Mouse (Mus musculus) forebrain, embryonic 15.5 days (tissue): ENCODE data around the gene Ltbr. TPM values are rescaled to one million over a fixed set of nuclear protein-coding genes. Genes with fewer than 3 reads are reported as not detected.

Experiments used
- ATAC-seq: fragments of 200-750 bp; cut with Nextera tagmentation; replicated peaks from 2 replicates; pipeline ENCODE4 v1.8.0; 2017; ENCODE audit warnings: mild to moderate bottlenecking, moderate TSS enrichment, moderate library complexity
- H3K27ac ChIP-seq: fragments of 300-500 bp; sonication (generic); replicated peaks from 2 replicates; pipeline ENCODE4 v1.5.1; 2015; ENCODE audit warnings: mild to moderate bottlenecking, inconsistent platforms
- H3K27me3 ChIP-seq: fragments of 300-500 bp; sonication (generic); 2 replicates; pipeline ENCODE4 v1.6.1; 2015; ENCODE audit warnings: inconsistent platforms
- H3K36me3 ChIP-seq: fragments of 300-500 bp; sonication (generic); 2 replicates; pipeline ENCODE4 v1.6.1; 2015; ENCODE audit warnings: mild to moderate bottlenecking, inconsistent platforms
- H3K4me1 ChIP-seq: fragments of 300-500 bp; sonication (generic); 2 replicates; pipeline ENCODE4 v1.6.1; 2015; ENCODE audit warnings: inconsistent platforms
- H3K4me2 ChIP-seq: fragments of 300-500 bp; sonication (generic); replicated peaks from 2 replicates; pipeline ENCODE4 v1.6.1; 2015; ENCODE audit warnings: mild to moderate bottlenecking, inconsistent platforms
- H3K4me3 ChIP-seq: fragments of 300-500 bp; sonication (generic); 2 replicates; pipeline ENCODE4 v1.5.1; 2015; ENCODE audit warnings: mild to moderate bottlenecking, inconsistent platforms
- H3K9ac ChIP-seq: fragments of 300-500 bp; sonication (generic); replicated peaks from 2 replicates; pipeline ENCODE4 v1.6.1; 2015; ENCODE audit warnings: mild to moderate bottlenecking, inconsistent platforms
- H3K9me3 ChIP-seq: fragments of 300-500 bp; sonication (generic); 2 replicates; pipeline ENCODE4 v1.6.1; 2016; ENCODE audit warnings: inconsistent platforms
- WGBS: fragments of 180-500 bp; shearing (Covaris S2); methylation state at CpG from one replicate; pipeline ENCODE4 v1.1.7; 2015; ENCODE audit warnings: mixed read lengths; 5-methylcytosine and 5-hydroxymethylcytosine counted together
- polyA plus RNA-seq: library from polyadenylated mRNA; unstranded; fragments of >200 nt; fragmentation: Nextera tagmentation; extraction: Ambion mirVana; gene quantifications from 2 replicates; pipeline ENCODE4 v1.2.1, GENCODE M21; 2015

The Ltbr gene
- polyA plus RNA-seq, 1 experiment from 2014 or later, result 11.5 TPM

GRCm38 (mm10) chr6:125352811-125353210 is 39.1 kb upstream of the Ltbr start:
- no peak for ATAC-seq
- H3K9ac ChIP-seq, result no peak overlapping the region
- no peaks in the 10 kb centered on the region for H3K9me3 ChIP-seq
- no peak overlapping the region for H3K27ac ChIP-seq
- no peak overlapping the region for H3K4me2 ChIP-seq
- H3K4me1 ChIP-seq, result peaks cover 34% of the 10 kb centered on the region
- no peaks in the 10 kb centered on the region for H3K36me3 ChIP-seq
- 71% methylated on average over 4 of the region's 4 CpGs for WGBS
- H3K27me3 ChIP-seq, result no peaks in the 10 kb centered on the region
- no peak overlapping the region for H3K4me3 ChIP-seq

GRCm38 (mm10) chr6:125352046-125352384 is 38.3 kb upstream of the Ltbr start:
- Histone ChIP-seq H3K9ac (no peak overlapping the region), H3K27me3 (no peaks in the 10 kb centered on the region), H3K4me2 (no peak overlapping the region), H3K4me1 (peaks cover 34% of the 10 kb centered on the region), H3K9me3 (no peaks in the 10 kb centered on the region), H3K36me3 (no peaks in the 10 kb centered on the region), H3K27ac (no peak overlapping the region), H3K4me3 (no peak overlapping the region)
- 78% methylated on average over 5 of the region's 5 CpGs for WGBS
- ATAC-seq, result no peak

DNA sequence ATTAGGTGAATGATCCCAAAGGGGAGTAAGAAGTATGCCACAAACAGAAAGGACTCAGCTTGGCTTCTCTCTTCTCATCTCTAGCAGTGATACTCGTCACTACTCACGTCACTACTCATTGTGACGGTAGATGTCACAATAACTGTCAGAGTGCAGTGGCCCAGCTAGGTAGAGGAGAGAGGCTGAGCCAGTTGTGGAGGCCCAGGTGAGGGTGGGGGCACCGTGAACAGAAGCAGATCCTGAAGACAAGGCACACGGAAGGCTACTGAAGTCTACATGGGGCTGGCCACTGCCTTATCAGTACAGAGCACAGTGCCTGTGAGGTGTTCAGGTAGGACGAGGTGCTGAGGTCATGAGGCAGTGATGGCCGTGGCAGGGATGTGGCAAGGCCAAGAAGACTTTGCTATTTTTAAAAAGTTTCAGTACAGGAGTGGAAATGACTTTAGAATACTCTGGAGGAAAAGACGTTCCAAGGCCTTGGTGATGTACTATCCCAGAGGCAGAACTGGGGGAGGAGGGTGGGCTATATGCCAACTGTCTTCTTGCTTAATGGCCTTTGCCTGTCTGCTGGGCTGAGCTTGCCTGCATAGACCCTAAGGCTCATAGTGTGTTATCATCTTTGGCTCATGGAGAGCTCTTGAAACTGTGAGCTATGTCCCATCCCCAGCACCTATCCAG is 37.8 kb upstream of the Ltbr start:
- no peak overlapping the region for H3K9ac ChIP-seq
- no peak overlapping the region for H3K4me2 ChIP-seq
- H3K9me3 ChIP-seq, result no peaks in the 10 kb centered on the region
- WGBS, result 73% methylated on average over 8 of the region's 8 CpGs
- no peak overlapping the region for H3K27ac ChIP-seq
- no peak for ATAC-seq
- peaks cover 34% of the 10 kb centered on the region for H3K4me1 ChIP-seq
- H3K36me3 ChIP-seq, result no peaks in the 10 kb centered on the region
- no peaks in the 10 kb centered on the region for H3K27me3 ChIP-seq
- H3K4me3 ChIP-seq, result no peak overlapping the region

- H3K27me3 ChIP-seq, result no peaks in the 10 kb centered on the region
- H3K9ac ChIP-seq, result no peak overlapping the region
- H3K27ac ChIP-seq, result no peak overlapping the region
- ATAC-seq, result no peak
- peak overlapping the region; percentile 54; the same call in 1 of the 2 replicates for H3K4me2 ChIP-seq
- 87% methylated on average over 2 of the region's 2 CpGs for WGBS
- no peaks in the 10 kb centered on the region for H3K9me3 ChIP-seq
- no peaks in the 10 kb centered on the region for H3K36me3 ChIP-seq
- no peak overlapping the region for H3K4me3 ChIP-seq
- H3K4me1 ChIP-seq, result peaks cover 34% of the 10 kb centered on the region
Measured at GRCm38 (mm10) chr6:125350995-125351324, 37.3 kb upstream of the Ltbr start.

DNA sequence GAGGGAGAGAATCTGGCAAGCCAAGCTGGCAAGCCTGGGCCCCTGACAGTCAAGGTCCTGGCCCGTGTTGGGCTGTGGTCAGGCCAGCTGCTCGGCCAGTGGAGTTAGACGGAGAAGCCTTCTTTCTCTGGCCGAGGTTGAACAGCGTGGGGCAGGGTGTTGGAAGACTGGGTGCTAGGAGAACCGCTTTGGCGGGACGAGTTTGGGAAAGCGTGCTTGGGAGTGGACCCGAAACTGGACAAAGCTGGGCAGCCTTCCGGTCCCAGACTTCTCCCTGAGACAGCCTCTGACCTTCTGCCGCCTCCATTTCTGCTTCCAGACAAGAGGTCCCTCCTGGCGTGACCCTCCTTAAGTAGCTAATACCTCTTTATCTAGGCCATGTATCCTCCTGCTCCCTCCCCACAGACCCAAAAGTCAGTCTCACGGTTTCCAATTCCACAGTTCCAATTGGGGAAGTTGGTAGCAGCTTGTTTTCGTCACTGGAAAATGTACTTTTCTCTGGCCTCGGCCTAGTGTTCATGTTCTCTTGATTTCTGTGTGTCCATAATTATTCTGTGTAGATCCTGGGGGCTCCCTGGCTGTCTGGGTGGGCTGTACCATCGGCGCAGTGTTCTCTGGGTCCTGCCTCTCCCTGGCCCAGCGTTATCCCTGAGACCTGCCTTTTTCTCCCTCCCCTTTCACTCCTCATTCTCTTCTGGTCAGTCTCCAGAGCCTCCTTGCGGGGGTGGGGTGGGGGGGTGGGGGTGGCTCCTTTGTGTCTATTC is 36.7 kb upstream of the Ltbr start:
- Histone ChIP-seq H3K27me3 (no peaks in the 10 kb centered on the region), H3K27ac (no peak overlapping the region), H3K9ac (peak overlapping the region; percentile 52), H3K4me3 (peak overlapping the region; percentile 43), H3K9me3 (no peaks in the 10 kb centered on the region), H3K4me2 (peak overlapping the region; percentile 54), H3K4me1 (peaks cover 30% of the 10 kb centered on the region), H3K36me3 (no peaks in the 10 kb centered on the region)
- 8% methylated on average over 20 of the region's 20 CpGs for WGBS
- ATAC-seq, result no peak; the same call in 1 of the 2 replicates

DNA sequence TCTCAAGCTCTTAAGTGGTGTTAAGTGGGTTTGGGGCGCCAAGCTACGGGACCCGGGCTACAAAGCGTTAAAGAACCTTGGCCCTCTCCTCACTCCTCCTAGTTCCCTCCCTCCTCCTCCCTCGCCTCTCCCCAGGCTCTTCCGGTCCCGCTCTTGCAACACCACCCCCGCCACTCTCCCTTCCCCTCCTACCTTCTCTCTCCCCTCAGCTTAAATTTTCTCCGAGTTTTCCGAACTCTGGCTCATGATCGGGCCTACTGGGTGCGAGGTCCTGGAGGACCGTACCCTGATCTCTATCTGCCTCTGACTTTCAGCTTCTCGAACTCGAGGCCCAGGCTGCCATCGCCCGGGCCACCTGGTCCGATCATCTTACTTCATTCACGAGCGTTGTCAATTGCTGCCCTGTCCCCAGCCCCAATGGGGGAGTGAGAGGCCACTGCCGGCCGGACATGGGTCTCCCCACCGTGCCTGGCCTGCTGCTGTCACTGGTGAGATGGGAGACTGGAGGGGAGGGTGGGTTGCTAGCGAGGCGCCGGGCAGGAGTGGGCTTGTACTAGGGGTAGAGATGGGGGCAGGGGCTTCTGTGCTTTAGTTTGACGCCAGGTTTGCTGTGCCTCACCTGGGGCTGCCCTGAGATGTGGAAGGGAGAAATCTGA is 36.0 kb upstream of the Ltbr start:
- peak overlapping the region; percentile 43 for H3K4me3 ChIP-seq
- H3K36me3 ChIP-seq, result no peaks in the 10 kb centered on the region
- no peaks in the 10 kb centered on the region for H3K9me3 ChIP-seq
- peak; percentile 75 for ATAC-seq
- H3K4me1 ChIP-seq, result peaks cover 23% of the 10 kb centered on the region
- H3K27me3 ChIP-seq, result no peaks in the 10 kb centered on the region
- H3K27ac ChIP-seq, result no peak overlapping the region
- peak overlapping the region; percentile 52 for H3K9ac ChIP-seq
- WGBS, result under 1% methylated on average over 27 of the region's 27 CpGs
- H3K4me2 ChIP-seq, result peak overlapping the region; percentile 54

DNA sequence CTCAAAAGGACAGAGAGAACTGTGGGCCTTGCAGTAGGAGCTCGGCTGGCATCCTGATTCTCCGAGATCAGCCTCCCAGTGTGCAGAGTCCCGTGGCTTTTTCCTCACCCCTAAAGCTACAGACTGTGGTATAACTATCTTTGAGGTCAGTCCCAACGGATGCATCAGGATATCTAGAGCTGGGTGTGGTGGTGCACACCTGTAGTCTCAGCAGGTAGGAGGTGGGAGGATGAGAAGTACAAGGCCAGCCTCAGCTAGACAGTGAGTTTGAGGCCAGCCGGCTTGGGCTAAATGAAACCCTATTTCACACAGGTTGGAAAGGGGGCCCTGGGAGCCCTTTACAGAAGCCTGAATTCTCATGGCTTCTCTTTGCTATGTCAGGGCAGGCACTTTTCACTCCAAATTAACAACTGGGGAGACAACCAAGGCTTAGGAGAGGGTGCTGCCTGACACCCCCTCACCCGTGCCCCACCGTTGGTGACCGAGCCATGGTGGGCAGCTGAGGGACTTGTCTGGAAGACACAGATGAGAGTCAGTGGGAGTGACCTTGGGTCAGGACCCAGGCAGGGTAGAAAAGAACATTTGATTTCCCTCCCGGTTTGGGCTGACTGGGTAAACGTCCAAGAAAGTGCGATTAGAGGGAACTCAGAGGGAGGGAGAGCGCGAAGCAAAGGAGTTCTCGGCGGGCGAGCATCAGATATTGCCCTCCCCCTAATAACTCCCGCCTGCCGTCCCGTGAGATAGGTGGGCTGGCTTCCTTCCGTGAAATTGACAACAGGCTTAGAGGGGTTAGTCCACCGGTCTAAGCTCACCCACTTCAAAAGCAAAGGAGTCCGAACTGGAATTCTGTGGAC is 35.3 kb upstream of the Ltbr start, which contains the start of gene Tnfrsf1a:
Gene Tnfrsf1a, plus strand, starts transcription at position 642 of the 854 bp plus-strand sequence.
- 6% methylated on average over 22 of the region's 22 CpGs for WGBS
- no peak within 1 kb of the TSS for H3K27ac ChIP-seq
- H3K4me2 ChIP-seq, result peak within 1 kb of the TSS; percentile 54
- H3K9me3 ChIP-seq, result no peaks in the 10 kb centered on the region
- H3K9ac ChIP-seq, result peak within 1 kb of the TSS; percentile 52
- H3K27me3 ChIP-seq, result no peaks in the 10 kb centered on the region
- peaks cover 20% of the 10 kb centered on the region for H3K4me1 ChIP-seq
- ATAC-seq, result peak; percentile 36; the same call in 1 of the 2 replicates
- peak within 1 kb of the TSS; percentile 43 for H3K4me3 ChIP-seq
- no peaks in the 10 kb centered on the region for H3K36me3 ChIP-seq

DNA sequence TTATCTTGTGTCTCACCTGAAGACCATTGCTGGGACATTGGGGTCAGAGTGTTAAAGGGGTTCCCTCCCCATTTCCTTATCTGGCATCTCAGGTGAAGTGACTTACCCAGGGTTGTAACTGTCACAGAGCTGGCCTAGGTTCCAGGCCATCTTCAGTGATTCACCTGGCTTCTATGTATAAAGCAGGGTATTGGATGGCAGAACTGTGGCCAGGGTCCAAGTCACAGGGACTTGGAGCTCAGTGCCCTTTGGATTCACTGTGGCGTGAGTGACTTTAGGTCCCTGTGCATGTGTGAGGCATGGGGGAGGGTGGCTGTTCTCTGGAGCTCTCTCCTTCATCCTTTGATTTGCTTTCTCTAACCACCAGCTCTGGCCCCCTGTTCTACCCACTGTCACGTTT is 32.3 kb upstream of the Ltbr start:
- H3K4me1 ChIP-seq, result peaks cover 20% of the 10 kb centered on the region
- H3K27me3 ChIP-seq, result no peaks in the 10 kb centered on the region
- no peak for ATAC-seq
- H3K4me2 ChIP-seq, result no peak overlapping the region
- no peak overlapping the region for H3K4me3 ChIP-seq
- H3K27ac ChIP-seq, result no peak overlapping the region
- 54% methylated on average over 2 of the region's 2 CpGs for WGBS
- H3K36me3 ChIP-seq, result no peaks in the 10 kb centered on the region
- H3K9me3 ChIP-seq, result no peaks in the 10 kb centered on the region
- no peak overlapping the region for H3K9ac ChIP-seq

- H3K4me1 ChIP-seq, result peaks cover 20% of the 10 kb centered on the region
- 80% methylated on average over 1 of the region's 1 CpGs for WGBS
- no peaks in the 10 kb centered on the region for H3K36me3 ChIP-seq
- no peaks in the 10 kb centered on the region for H3K27me3 ChIP-seq
- no peak overlapping the region for H3K4me3 ChIP-seq
- ATAC-seq, result no peak
- no peaks in the 10 kb centered on the region for H3K9me3 ChIP-seq
- H3K9ac ChIP-seq, result no peak overlapping the region
- H3K27ac ChIP-seq, result no peak overlapping the region
- H3K4me2 ChIP-seq, result no peak overlapping the region
Measured at GRCm38 (mm10) chr6:125345625-125346024, 31.9 kb upstream of the Ltbr start.

DNA sequence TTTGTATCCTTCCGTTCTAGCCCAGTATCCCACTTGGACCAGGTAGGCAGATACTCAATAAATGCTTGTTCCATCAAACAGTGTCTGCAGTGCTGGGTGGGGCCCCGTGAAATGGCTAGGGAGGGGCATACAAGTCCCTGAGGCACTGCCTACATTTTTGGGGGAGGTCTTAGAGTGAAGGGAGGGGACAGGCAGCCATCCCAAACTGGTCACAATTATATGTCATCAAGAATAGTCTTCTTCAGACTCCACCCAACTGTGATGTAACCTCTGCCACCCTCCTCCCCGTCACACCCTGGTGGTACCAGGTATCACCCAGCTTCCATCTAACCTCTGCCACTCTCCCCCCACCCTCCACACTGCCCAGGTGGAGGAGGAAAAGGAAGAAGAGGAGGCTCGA is 31.2 kb upstream of the Ltbr start:
- Histone ChIP-seq H3K4me2 (no peak overlapping the region), H3K9me3 (no peaks in the 10 kb centered on the region), H3K4me3 (no peak overlapping the region), H3K4me1 (peaks cover 13% of the 10 kb centered on the region), H3K27me3 (no peaks in the 10 kb centered on the region), H3K9ac (no peak overlapping the region), H3K36me3 (no peaks in the 10 kb centered on the region), H3K27ac (no peak overlapping the region)
- 66% methylated on average over 4 of the region's 4 CpGs for WGBS
- no peak for ATAC-seq

- H3K4me1 ChIP-seq, result peaks cover 5% of the 10 kb centered on the region
- no peak overlapping the region for H3K4me2 ChIP-seq
- H3K36me3 ChIP-seq, result no peaks in the 10 kb centered on the region
- H3K27ac ChIP-seq, result no peak overlapping the region
- no peaks in the 10 kb centered on the region for H3K9me3 ChIP-seq
- H3K9ac ChIP-seq, result no peak overlapping the region
- H3K27me3 ChIP-seq, result no peaks in the 10 kb centered on the region
- no peak overlapping the region for H3K4me3 ChIP-seq
- 23% methylated on average over 8 of the region's 8 CpGs for WGBS
- ATAC-seq, result no peak
Measured at GRCm38 (mm10) chr6:125344084-125344483, 30.4 kb upstream of the Ltbr start.

- Histone ChIP-seq H3K4me3 (no peak overlapping the region), H3K4me2 (no peak overlapping the region), H3K36me3 (no peaks in the 10 kb centered on the region), H3K27me3 (no peaks in the 10 kb centered on the region), H3K9me3 (no peaks in the 10 kb centered on the region), H3K27ac (no peak overlapping the region), H3K9ac (no peak overlapping the region), H3K4me1 (no peaks in the 10 kb centered on the region)
- ATAC-seq, result no peak
- WGBS, result 63% methylated on average over 3 of the region's 3 CpGs
Measured at GRCm38 (mm10) chr6:125342198-125342597, 28.5 kb upstream of the Ltbr start.
